Mouse (Mus musculus): ENCODE data around the gene Oas1e.

DNA sequence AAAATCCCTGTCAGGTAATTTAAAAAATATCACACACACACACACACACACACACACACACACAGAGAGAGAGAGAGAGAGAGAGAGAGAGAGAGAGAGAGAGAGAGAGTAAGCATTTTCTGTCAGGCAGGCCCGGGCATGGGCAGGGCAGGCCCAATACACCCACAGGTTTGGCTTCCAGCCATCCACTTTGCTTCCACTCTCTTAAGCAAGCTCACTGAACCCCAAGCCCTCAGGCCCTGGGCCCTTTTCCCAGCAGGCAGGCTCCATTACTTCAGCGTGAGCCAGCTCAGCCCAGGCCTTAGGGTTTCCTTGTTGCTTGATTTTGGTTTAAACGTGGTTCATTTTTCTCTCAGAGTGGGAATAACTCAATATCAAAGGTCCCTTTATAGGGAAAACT, 49.4 kb upstream of the Oas1e start:
- TF ChIP-seq CTCF (IDR thresholded peaks at IDR 0.05; ENCODE audit: low read depth, low read length) = no peak
- no peak for TF ChIP-seq POLR2A (IDR thresholded peaks at IDR 0.05; ENCODE audit: borderline replicate concordance, low read depth, low read length)
